Mouse (Mus musculus) thymus, adult 18-20 months (tissue): ENCODE data around the gene Pole.

Experiments
- DNase-seq, 2 experiments: peaks; one replicate each; pipeline ENCODE4 v3.0.0; 2022; ENCODE audit warnings: mixed read lengths in 2 of 2

The Pole gene

DNA sequence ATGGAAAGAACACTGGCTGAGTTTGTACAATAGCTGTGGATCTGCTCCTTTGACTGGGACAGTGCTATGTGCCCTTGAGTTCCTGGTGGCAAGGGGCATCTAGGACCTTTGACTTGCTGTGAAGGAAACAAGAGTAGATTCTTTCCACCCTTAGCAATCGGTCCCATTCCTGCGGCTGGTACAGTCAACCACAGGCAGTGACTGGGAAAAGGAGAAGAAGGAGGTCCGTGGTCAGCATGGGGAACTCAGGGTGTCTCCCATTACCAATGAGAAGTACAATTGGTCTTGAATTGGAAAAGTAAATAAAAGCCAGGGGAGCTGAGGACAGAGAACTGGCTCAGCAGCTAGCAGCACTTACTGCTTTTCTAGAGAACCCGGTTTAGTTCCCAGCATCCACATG lies 59.4 kb downstream of the Pole start:
- DNase-seq, result no peak

DNA sequence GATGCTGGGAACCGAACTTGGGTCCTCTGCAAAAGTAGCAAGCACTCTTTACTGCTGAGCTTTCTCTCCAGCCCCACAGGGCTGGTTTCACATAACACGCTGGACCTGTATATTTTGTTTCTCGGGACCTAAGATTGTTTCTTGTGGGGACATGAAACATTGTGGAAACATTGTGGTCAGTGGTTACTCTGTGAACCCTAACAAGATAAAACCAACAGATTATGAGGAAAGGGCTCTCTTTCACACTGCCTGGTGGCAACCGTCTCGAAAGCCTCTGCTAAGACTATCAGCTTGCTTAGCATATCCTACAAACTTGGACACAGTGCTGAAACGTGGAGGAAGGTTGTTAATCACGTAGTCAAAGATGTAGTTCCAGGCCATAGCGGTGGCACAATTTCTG lies 60.9 kb downstream of the Pole start:
- no peak for DNase-seq

DNA sequence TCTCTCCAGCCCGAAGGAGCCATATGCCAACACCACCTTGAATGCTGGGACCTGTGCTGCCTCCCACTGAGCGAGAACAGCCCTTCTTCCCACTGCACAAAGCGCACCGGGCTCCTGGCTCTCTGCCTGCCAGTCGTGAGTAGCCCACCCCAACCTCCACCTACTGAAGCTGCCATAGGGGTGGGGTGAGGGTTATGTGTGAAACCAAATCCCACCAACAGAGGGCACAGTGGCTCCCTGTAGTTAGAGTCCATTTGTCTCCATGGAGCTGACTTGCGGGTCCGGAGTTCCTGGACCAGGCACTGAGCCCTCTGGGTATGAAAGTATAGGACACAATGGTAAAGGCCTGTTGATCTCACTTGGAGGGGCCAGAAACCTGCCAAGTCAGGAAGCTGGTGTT lies 68.6 kb downstream of the Pole start:
- DNase-seq, result no peak

DNA sequence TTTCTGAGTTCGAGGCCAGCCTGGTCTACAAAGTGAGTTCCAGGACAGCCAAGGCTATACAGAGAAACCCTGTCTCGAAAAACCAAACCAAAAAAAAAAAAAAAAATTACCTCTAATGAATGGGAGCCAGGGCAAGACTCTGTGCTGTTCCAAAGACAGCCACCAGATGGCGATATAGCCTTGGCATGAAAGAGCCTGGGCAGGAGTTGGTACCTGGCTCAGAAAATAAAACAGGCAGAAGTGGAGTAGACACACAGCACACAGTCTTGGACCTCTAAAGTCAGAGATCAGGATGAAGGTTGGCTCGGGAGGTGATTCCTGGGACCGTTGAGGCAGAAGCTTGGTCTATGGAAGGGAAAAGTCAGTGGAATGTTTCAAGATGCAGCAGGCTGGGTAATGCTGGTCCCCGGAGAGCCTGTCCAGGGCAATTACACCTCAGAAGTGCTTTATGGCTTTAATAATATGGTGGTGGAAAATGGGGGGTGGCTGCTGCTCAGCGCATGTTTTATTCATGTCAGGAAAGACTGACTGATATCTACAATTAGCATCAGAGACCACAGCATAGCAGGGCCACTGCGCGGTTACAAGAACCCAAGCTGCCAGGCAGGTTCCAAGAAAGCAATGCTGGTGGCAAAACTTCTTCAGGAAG lies 71.5 kb downstream of the Pole start:
- peak; percentile 23 to 30 for DNase-seq

DNA sequence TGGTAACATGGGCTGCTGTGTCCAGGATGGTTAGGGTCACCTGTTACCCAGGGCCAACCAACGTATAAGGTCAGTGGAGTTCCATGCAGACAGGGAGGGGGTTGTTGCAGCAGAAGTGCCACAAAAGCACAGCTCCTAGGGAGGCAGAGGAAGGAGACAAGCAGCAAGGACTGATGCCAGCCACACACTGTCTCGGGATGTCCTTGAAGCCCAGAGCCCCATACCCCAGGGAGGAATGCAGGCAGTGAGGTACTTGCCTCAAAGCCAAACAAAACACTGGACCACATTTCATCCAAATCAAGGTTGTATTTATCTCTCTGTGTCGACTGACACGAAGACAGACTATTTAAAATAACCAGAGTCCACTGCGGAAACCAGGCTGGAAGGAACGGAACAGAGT lies 75.4 kb downstream of the Pole start:
- no peak for DNase-seq

DNA sequence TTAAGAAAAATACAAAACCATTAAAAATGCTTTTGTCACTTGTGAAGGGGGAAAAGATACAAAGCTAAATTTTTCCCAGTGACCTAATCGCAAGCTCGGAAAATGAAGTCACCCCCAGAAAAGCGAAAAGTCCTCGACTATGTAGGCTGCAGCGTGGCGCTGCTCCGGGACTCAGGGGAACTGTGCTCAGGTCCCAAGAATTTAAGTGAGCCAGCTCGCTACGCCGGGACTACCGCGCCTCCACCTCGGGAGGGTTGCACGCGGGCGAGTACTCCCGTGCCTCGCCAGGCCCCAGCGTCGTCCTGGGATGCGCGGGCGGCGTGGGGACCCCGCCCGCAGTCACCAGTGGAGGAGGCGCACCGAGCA lies 76.7 kb downstream of the Pole start:
- no peak for DNase-seq

DNA sequence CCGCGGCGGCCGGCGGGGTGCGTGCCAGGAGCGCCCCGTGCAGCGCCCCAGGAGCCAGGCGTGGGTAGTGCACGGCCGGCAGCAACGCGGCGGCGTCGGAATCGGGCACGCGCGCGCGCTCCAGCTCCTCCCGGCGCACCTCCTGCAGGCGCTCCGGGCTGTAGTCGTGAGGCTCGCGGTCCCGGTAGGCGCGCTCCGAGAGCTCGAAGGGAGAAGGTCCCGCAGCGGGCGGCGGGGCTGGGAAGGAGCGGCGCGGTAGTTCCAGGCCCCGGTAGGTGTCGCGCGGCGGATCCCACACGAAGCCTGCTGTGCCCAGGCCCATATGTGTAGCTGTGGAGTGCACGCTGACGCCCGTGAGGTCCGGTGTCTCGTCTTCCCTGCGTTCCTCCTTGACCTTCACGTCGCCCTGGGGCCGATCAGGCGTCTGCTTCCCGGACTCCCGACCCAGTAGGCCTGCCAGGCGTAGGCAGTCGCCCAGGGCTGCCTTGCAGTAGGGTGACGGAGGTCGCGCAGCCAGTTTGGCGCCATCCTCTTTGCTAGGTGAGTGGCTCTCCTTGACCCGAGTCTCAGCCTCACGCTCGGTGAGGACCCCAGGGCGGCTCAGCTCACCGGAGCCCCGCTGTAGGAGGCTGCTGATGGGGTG lies 77.2 kb downstream of the Pole start:
- peak; percentile 28 to 38 for DNase-seq

DNA sequence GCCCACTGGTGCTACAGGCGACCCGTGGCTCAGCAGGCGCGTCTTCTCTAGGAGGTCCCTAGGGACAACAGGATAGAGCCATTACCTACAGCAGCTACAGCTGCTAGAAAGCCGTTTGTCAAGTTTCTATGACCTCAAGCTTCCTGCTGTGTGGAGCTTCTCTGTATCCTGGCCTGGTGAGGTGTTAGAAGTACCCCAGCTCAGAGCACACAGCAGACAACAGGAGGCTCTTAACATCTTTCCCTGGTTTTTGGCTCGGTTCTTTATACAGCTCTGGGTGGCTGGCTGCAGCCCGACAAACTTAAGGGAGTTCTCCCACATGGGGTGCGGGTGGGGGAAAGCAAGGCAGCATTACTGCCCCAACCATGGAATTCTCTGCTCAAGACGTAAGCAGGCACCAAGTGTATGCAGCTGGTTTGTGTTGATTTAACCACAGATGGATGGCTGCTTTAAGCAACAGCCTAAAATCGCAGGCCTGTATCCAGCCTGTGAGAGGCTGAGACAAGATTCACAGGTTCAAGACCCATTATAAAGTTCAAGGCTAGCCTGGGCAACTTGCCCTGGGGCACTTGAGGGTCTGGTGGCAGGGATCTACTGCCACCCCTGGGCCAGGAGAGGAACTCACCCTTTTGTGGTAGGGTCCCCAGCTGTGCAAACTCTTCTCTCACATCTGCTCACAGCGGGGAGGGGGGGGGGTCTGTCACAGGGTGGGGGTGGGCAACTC lies 77.9 kb downstream of the Pole start:
- DNase-seq, result no peak

DNA sequence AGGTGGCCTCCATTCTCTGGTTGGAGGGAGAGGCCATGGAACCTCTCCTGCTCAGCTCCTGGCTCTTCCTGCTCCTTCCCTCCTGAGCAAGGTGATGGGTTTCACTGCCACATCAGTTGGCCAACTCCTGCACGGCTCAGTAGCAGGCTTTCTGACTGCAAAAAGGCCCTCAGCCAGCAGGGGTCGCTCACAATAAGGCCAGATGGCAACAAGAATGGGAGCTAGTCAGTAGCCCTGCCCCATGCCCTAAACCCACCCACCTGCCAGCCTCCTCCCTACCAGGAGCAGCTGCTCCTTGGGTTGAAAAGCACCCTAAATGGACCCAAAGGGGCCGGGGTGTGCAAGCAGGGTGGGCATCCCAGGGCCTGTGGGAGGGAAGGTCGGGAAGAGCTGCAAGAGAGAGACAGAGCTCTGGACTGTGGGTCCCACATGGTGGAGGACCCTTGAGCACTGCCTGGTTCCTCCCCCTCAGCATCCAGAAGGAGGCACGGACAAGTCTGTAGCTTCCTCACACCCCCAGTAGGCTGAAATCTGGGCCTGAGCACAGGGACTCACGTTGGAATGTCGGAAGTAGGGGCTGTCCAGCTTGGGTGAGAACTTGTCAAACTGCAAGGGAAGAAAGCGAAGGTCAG lies 90.8 kb downstream of the Pole start:
- DNase-seq, result peak; percentile 31 to 34

DNA sequence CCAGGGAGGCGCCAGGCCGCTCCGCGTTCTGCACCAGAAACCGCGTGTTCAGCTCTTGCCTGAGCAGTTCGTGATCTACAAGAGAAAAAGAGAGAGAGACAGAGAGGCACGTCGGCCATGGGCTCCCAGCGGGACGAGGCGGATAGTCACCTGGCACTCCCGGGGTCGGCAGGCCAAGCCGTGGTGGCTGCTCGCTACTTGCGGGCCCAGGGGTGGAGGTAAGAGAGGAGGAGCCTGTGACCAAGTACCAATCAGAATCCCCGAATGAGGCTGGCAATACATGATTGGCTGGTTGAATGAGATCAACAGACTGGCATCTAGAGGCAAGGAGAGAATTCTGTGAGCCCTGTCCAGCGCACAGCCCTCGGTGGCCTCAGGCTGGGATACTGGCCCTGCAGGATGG lies 92.1 kb downstream of the Pole start:
- no peak for DNase-seq

DNA sequence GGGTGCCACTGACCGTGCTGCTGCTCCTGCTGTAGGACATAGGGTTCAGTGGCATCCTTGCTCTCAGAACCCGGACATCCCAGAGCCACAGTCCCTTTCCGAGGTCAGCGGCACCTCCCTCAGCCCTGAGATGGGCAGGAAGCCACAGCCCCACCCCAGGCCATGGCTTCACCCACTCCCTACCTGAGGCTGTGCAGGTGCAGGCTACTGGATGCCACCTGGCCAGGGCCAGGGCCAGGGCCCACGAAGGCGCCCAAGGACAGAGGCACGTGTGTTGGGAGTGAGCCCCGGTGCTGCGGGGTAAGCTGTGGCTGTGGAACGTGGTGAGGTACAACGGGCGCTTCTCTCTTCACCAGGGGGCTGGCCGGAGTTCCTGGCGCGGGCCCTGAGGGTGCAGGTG lies 93.0 kb downstream of the Pole start:
- DNase-seq, result no peak

DNA sequence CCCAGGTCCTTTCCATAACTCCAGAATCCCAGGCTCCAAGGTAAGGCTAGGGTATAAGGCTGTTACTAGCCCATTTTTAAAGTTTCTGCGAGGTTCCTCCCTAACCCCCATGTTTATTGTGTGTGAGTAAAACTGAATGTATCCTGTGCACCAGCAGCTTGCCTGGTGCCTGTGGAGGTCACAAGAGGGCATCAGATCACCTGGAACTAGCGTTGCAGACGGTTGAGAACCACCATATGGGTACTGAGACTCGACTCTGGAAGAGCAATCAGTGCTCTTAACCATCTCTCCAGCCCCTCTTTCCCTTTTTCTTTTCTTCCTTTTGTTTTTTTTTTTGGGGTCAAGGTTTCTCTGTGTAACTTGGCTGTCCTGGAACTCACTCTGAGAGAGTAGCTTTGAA lies 93.7 kb downstream of the Pole start:
- no peak for DNase-seq

DNA sequence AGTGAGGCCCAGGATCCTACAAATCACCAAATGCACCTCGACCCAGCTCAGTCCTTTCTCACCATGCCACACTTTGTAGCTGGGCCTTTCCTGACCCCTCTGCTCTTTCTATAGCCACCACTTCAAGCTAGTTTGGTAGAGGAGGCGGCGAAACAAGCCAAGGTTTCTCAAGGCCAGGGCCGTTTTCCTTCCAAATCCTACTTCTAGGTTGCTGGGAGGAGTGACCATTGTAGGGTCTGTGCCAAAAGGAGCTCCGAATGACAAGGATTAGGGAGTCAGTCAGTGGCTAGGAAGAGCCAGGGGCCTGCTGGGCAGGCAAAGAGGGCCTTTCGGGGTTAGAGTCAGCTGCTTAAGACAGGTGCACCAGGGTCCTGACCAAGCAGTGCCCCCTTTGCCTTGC lies 98.4 kb downstream of the Pole start:
- DNase-seq, result no peak

DNA sequence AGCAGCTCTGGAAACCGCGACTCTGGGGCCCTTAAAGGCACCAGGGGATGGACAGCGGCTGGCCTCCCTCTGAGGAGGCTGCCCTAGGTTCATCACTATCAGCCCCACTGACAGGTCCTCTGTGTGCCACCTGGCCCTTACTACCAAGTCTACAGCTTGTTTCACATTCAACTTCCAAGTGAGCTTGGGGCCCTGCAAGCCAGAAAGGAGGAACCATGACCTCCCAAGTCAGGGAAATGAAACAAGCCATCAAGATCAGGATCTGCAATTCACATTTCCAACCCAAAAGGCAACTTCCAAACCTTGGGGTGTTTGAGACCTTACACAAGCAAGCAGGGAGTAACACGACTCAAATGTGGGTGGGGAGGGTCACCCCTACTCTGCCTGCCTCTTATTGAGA lies 99.2 kb downstream of the Pole start:
- DNase-seq, result no peak

DNA sequence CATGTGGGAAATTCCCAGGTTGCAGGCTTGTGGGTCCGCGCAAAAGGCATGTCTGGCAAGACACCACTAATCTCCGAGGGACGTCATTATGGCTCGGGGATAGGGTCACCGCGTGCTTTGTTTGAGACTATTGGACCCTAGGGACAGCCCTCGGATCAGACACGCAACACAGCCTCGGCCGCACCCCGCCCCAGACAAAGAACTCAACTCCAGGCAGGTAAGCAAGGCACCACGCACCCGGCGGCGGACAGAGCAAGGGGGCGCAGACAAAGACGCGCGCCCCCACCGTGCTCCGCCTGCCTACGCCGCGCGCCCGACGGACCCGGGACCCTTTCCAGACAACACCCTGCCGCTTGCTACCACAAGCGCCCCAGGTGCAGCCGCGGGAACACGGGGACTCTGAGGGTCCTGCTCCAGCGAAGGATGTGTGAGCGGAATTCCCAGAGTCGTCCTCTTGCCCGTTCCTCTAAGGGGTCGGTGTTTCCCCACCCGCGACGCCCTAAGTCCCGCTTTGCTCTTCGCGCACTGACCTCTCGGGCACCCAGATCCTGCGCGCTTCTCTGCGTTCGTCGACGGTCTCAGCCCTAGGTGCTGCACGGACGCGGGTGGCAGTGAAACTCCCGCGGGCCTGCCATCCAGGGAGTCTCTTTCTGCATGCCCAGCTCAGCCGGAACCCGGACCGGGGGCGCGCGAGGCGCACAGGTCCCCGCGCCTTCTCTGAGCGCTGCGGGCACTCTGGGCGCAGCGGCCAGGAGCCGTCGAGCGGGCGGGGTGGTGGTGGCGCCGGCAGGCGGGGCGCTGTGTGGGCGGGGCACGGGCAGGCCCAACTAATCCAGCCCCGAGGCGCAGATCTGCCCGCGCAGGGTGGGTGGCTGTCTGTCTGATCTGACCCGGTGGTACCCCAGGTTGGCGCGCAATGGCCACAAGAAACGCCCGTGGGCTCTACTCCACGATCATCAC lies 100.5 kb downstream of the Pole start:
- no peak for DNase-seq
